Mouse (Mus musculus) left cerebral cortex, postnatal 4 days (tissue): Measurements from ENCODE around the gene Sept1. TPM values are rescaled to one million over a fixed set of nuclear protein-coding genes. Genes with fewer than 3 reads are reported as not detected.
A peak's percentile ranks its signal among the peaks of the same experiment; 100 is the strongest.

ENCODE experiments used
- DNase-seq: peaks from one replicate; pipeline ENCODE4 v3.0.0-alpha.2; 2022
- intact Hi-C: fragments of 180-260 bp; cut with DNase I; formaldehyde crosslinking; loops from one replicate; pipeline ENCODE4 v1.15.1; 2025
- total RNA-seq, 2 experiments: library from RNA; stranded (reverse); gene quantifications; 2 replicates each; pipeline ENCODE4 v1.2.3; 2021

Gene Sept1
- total RNA-seq, 2 experiments from 2014 or later, result 7.9 to 8.8 TPM

- no peak for DNase-seq
- intact Hi-C loops, result no loop called here
These were observed 12.5 kb downstream of the Sept1 start for GRCm38 (mm10) chr7:127220440-127220839.

DNA sequence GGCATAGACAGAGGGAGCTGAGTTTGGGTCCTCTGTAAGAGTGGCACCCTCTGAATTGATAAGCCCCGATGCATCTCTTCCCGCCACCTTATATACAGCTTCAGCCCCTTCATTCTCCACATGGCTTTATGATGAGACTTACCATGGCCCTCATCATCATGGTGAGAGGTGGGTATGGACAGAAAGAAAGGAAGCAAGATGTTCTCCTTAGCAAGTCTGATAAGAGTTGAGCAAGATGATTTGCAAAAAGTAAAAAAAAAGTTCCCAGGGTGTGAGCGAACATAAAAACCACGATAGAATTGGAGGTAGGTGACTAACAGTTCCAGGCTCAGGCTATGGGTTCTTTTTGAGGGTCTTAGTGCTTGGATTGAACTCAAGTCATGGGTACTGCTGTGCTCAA lies 14.3 kb downstream of the Sept1 start:
- DNase-seq, result no peak
- intact Hi-C loops, result no loop called here

- DNase-seq, result no peak
- intact Hi-C loops, result no loop called here
These were observed 14.9 kb downstream of the Sept1 start for GRCm38 (mm10) chr7:127217901-127218642.

- DNase-seq, result no peak
- intact Hi-C loops, result no loop called here
These were observed 15.5 kb downstream of the Sept1 start for GRCm38 (mm10) chr7:127217475-127217874.

DNA sequence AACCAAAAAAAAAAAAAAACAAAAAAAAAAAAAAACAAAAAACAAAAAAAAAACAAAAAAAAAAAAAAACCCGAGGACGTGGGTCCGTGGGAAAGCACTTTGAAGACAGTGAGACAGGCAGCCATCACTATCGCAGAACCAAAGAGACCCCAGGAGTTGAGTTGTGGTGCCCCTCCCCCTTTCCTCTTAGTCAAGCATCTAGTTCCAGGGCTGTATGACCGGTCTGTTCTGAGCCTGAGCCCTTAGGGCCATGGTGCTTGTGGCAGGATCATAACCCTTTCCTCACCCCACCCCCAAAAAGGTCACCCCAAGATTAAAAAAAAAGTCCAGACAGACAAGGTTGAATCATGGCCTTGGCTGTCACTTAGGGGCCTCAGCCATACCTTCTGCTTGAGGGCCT lies 16.6 kb downstream of the Sept1 start:
- intact Hi-C loops, result no loop called here
- no peak for DNase-seq

DNA sequence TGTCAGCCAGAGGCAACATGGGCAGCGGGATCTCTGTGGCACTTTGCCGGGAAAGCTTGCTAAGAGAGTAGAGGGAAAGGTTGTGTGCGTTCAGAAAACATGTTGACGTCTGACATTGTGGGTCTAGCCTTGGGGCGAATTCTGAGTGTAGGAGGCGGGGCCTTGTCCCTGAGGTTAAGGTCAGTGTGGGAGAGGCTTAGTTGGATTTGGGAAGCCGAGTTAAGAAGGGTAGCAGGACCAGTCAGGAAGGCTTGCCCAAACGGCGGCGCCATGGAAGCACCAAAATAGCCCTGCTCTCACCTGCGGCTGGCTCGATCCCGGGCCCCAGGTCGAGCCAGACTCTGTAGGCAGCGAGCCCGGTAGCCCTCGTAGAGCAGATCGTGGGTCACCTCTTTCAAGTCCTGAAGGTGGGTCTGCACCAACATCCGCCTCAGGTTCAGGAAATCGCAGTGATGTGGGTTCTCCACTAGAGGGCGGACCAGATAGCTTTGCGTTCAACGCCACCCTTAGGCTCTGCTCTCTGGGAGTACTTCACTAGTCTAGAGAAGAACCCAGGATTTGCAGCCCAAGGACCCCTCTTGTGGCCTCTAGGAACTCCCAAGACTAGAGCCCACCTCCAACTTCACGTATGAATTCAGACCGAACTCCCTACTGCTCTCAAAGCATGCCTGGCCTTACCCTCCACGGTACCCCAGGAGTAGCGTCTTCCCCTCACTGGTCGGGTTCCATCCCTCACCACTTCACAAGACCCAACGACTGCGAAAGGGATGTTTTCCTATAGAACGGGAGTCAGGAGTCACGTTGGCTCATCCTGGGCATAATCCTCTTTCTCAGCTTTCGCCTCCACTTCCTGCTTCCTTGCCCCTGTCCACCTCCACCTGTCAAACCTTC lies 17.7 kb downstream of the Sept1 start:
- intact Hi-C loops, result no loop called here
- DNase-seq, result peak; percentile 45

DNA sequence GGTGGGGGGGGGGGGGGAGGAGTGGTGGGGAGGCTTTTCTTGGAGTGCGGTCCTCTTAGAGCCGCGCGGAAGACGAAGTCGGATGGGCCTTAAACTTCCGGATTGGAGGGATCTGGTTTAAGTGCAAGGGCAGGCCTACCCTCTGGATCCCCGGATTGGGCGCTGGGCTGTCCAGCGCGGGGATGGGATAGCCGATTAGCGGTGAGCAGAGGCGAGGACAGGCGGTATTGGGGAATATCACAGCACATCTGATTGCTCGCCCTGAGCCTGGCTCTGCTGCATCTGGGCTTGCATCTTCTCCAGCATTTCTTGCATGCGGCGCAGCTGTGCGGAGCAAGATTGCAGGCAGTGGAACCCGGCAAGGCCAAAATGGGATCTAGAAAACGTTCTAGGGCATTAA lies 18.4 kb downstream of the Sept1 start:
- intact Hi-C loops, result no loop called here
- no peak for DNase-seq

DNA sequence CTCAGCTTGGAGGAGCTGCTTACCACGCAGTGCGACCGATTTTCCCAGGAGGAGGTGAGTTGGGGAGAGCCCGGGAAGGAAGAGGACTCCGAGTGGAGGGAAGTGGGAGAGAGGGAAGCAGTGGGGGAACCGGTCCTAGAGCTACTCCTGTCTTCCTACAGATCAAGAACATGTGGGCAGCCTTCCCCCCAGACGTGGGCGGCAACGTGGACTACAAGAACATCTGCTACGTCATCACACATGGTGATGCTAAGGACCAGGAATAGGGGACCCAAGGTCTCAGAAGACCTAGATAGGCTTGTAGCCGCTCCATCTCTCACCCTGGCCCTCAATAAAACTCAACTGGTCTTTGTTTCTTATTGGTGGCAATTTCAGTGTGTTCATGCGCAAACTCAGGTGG lies 19.0 kb downstream of the Sept1 start:
- DNase-seq, result no peak
- intact Hi-C loops, result no loop called here

- no peak for DNase-seq
- intact Hi-C loops, result no loop called here
These were observed 19.4 kb downstream of the Sept1 start for GRCm38 (mm10) chr7:127213485-127213884.

- intact Hi-C loops, result no loop called here
- DNase-seq, result no peak
These were observed 20.3 kb downstream of the Sept1 start for GRCm38 (mm10) chr7:127212432-127213250.

GRCm38 (mm10) chr7:127211014-127211745 lies 21.8 kb downstream of the Sept1 start:
- intact Hi-C loops, result no loop called here

GRCm38 (mm10) chr7:127210266-127210665 lies 22.7 kb downstream of the Sept1 start:
- intact Hi-C loops, result no loop called here
- no peak for DNase-seq

More at GRCm38 (mm10) chr7:127211014-127211745, 21.8 kb downstream of the Sept1 start:
- DNase-seq, result no peak

GRCm38 (mm10) chr7:127209851-127210250 lies 23.1 kb downstream of the Sept1 start:
- intact Hi-C loops, result no loop called here
- DNase-seq, result no peak

- peak; percentile 97 for DNase-seq
- intact Hi-C loops, result no loop called here
These were observed 24.1 kb downstream of the Sept1 start, which contains the start of gene Mylpf for GRCm38 (mm10) chr7:127208553-127209438. Gene Mylpf (plus strand): TSS chr7:127208890.

DNA sequence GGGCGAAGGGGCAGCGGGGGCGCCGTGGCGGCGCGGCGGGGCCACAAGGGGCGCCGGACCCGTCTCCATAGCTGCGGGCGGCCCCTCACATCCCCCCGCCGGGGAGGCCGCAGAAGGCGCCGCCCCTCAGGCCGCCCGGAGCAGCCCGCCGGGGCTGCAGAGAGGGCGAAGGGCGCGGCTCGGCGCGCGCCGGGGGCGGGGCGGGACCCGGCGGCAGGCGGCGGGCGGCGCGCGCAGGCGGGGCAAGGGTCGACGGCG lies 24.7 kb downstream of the Sept1 start, which contains the start of gene Tbc1d10b:
Gene Tbc1d10b, minus strand, starts transcription at position 174 of the 258 bp plus-strand sequence.
- DNase-seq, result no peak
- intact Hi-C loops, result no loop called here

GRCm38 (mm10) chr7:127207374-127208294 lies 25.3 kb downstream of the Sept1 start:
- DNase-seq, result no peak
- intact Hi-C loops, result no loop called here

- intact Hi-C loops, result no loop called here
- no peak for DNase-seq
These were observed 26.3 kb downstream of the Sept1 start for GRCm38 (mm10) chr7:127206606-127207005.

DNA sequence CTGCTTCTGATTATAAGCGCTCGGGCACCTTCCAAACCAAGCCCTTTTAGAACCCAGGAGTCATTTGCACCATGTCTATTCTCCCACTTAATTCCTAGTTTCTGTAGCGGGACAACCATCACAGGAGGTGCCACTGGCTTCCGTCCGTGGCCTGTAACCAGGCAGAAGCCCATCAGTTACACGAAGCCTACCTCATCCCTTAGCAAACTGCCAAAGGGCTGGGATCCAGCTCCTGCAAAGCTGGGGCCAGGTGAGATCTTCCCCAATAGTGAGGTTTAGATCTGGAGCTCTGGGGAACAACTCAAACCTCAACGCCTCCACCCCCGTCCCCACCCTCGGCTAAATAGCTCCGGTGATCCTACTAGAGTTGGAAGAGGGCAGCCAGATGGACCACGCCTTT lies 36.4 kb downstream of the Sept1 start:
- intact Hi-C loops, result no loop called here
- no peak for DNase-seq
